Mouse (Mus musculus) effector memory CD4-positive, alpha-beta T cell, adult 7 months (primary cell): ENCODE data around the gene Naa38. TPM values are rescaled to one million over a fixed set of nuclear protein-coding genes. Genes with fewer than 3 reads are reported as not detected.

ENCODE experiments used
- polyA plus RNA-seq: library from polyadenylated mRNA; unstranded; fragments of 100-300 nt; shearing (Covaris generic); gene quantifications from one replicate; pipeline ENCODE4 v1.2.1, GENCODE M21; 2017

Gene Naa38
- polyA plus RNA-seq: 45.5 TPM

GRCm38 (mm10) chr11:69395235-69395633 lies at the start of gene Naa38, which contains the start of gene Cyb5d1:
Gene Naa38, plus strand, starts transcription at chr11:69395487.
Gene Cyb5d1, minus strand, starts transcription at chr11:69395631.

GRCm38 (mm10) chr11:69369215-69369989 lies 25.9 kb upstream of the Naa38 start, which contains the start of gene Chd3:
Gene Chd3, minus strand, starts transcription at chr11:69369406.

DNA sequence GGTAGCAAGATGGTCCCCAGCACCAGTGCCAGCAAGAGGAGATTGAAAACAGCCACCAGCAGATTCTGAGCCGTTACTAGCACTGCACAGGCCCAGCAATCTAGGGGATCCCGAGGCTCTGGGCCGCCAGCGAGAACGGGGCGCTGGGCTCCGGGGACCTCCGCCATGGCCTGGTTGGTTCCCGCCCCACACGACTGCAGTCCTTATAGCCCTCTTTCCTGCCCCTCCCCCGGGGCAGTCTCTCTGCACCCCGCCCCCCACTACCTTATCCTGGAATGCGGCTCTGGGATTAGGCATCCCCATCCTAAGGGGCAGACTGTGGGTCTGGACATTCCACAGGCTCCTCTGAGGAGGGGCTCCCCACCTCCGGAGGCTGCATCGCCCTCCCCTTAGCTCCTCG lies 2.8 kb downstream of the Naa38 start, which contains the start of gene Tmem88:
Gene Tmem88 (minus strand): TSS at position 176 of the 400 bp plus-strand sequence.

DNA sequence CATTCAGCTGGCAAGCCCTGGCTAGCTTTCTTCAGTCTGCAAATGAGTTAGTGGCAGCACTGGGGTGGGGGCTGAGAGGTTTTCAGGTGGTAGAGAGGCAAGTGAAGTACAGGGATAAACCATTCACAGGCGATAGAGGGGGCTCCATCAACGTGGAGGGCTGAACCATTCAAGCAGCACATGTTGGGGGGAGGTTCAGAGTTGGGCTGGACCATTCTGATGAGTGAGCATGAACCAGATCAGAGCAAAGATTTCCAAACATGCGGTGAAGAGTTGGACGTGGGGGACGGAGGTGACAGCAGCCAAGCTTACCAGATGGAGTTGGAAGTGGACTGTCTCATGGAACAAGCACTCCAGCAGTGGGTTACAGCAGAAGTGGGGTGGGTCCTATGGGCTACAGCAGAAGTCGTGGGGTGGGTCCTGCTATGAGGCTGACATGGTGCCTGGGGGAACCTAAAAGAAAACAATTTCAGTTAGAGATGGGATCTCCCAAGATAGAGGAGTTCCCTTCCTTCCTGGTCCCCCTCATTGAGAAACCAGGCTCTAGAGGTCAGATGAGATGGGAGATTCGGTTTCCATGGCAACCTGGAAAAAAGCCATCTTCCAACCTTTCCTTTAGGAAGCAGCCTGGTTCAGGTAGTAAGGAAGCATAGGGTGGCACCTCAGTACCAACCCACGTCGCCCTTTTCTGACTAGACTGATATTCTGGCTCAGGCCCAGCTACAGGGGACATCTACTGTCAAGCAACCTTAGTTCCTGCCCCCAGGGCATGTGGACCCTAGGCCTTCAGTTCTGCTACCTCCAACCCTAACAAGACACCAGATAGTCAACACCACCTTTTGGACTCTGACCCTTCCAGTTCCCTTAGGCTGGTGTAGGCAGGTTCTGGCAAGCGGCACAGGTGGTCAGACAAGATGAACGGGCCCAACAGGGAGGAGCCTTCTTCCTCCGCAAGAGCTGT lies 18.2 kb downstream of the Naa38 start, which contains the start of gene Kdm6b:
Gene Kdm6b (minus strand): TSS at position 455 of the 961 bp plus-strand sequence.

Other genes starting within 250 kb of the Naa38 start
- not detected for gene Alox12b, start 238.5 kb upstream of the Naa38 start, polyA plus RNA-seq
- gene Alox8, start 197.6 kb upstream of the Naa38 start, polyA plus RNA-seq: 0.57 TPM
- gene Gucy2e, start 158.5 kb upstream of the Naa38 start, polyA plus RNA-seq: 0.10 TPM
- gene Cntrob, start 71.7 kb upstream of the Naa38 start, polyA plus RNA-seq: 9.9 TPM
- 43.0 TPM for gene Trappc1, start 71.5 kb upstream of the Naa38 start, polyA plus RNA-seq
- 0.65 TPM for gene Kcnab3, start 69.2 kb upstream of the Naa38 start, polyA plus RNA-seq
- gene Rnf227, start 55.0 kb upstream of the Naa38 start, polyA plus RNA-seq: 2.2 TPM
- gene Chd3, start 26.1 kb upstream of the Naa38 start, polyA plus RNA-seq: 65.5 TPM
- 28.4 TPM for gene Cyb5d1, start 144 bp downstream of the Naa38 start, polyA plus RNA-seq
- gene Tmem88, start 2.7 kb downstream of the Naa38 start, polyA plus RNA-seq: 3.3 TPM
- gene Kdm6b, start 18.2 kb downstream of the Naa38 start, polyA plus RNA-seq: 55.7 TPM
- gene Dnah2, start 153.6 kb downstream of the Naa38 start, polyA plus RNA-seq: 0.16 TPM
- gene Efnb3, start 164.7 kb downstream of the Naa38 start, polyA plus RNA-seq: not detected
- 13.1 TPM for gene Wrap53, start 184.8 kb downstream of the Naa38 start, polyA plus RNA-seq
- gene Trp53, start 184.9 kb downstream of the Naa38 start, polyA plus RNA-seq: 204 TPM
- not detected for gene Atp1b2, start 210.5 kb downstream of the Naa38 start, polyA plus RNA-seq
- gene Shbg, start 222.4 kb downstream of the Naa38 start, polyA plus RNA-seq: 0.68 TPM
- 0.59 TPM for gene Sat2, start 226.5 kb downstream of the Naa38 start, polyA plus RNA-seq
- 73.0 TPM for gene Fxr2, start 237.5 kb downstream of the Naa38 start, polyA plus RNA-seq